Mouse (Mus musculus) thymus, postnatal 36 days (tissue): ENCODE measurements at regions not wholly inside any gene's neighbourhood (a gene's known extent, or its start where the extent isn't known, plus 50 kb on each side); places are given as distances from the start of the nearest gene placed in this dataset.

ENCODE experiments used
- DNase-seq, 2 experiments: peaks; one replicate each; pipeline ENCODE4 v3.0.0; 2022; ENCODE audit warnings: mixed read lengths in 2 of 2

DNA sequence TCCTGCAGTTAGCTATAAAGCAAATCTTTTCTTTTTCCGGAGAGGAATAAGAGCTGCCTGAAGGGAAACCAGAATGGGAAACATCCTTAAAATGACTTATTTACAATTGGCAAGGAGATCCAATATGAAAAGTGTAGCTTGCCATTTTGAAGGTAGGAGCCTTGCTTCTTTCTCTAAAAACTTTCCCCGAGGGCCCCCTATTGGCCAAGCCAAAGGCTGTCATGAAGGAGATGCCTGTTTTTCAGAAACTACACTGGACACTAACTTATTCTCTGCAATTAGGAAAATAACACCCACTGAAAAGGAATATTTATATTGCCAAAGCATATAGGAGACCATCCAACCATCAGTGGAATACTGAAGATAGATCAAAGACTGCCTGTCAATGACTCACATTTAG is 312.8 kb upstream of the Thrb start:
- DNase-seq: no peak

GRCm38 (mm10) chr14:17352324-17353037 is 307.6 kb upstream of the Thrb start:
- no peak for DNase-seq

- DNase-seq: no peak
Observed at GRCm38 (mm10) chr14:17361910-17362309, 298.2 kb upstream of the Thrb start.

- peak; percentile 7 to 13 for DNase-seq
Observed at GRCm38 (mm10) chr14:17402751-17403479, 257.1 kb upstream of the Thrb start.

- peak; percentile 30 to 44 for DNase-seq
Observed at GRCm38 (mm10) chr14:17405551-17406336, 254.3 kb upstream of the Thrb start.

GRCm38 (mm10) chr14:17406879-17407278 is 253.2 kb upstream of the Thrb start:
- DNase-seq: no peak

GRCm38 (mm10) chr14:17408343-17408742 is 251.7 kb upstream of the Thrb start:
- DNase-seq: no peak

DNA sequence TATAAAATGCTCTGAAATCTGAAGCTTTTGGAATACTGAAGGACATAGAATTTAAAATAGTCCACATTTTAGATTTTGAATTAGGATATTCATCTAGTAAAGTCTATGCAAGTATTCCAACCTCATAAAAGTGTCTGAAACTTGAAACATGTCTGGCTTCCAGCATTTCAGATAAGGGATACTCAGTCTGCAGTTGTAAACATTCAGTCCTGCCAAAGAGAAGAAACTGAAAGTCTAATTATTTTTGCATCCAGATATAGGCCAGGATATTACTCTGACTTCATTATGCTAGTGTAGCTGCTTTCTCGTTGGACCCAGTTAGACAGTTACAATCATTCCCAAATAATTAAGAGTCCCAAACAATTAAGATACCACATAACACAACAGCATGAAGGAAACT is 251.2 kb upstream of the Thrb start:
- no peak for DNase-seq

- no peak for DNase-seq
Observed at GRCm38 (mm10) chr14:17409497-17409896, 250.6 kb upstream of the Thrb start.

- DNase-seq: no peak
Observed at GRCm38 (mm10) chr14:17410752-17411151, 249.3 kb upstream of the Thrb start.

DNA sequence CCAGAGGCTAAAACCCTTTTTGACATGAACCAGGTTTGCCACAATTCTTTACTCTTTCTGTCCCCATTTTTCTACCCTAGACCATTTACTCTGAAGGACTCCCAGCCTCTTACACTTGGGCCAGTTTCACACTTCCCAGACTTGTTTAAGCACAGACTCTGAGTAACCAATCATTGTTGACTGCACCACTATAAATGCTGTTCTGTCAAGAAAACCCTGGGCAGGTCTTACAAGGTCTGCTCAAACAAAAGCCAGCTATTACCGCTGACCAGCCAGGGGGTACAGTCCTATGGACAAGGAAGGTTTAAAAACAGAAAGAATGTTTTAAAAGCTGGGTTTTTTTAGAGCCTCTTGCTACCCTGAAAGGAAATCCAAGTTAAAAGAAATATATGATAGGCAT is 248.8 kb upstream of the Thrb start:
- DNase-seq: no peak

GRCm38 (mm10) chr14:17414246-17414888 is 245.7 kb upstream of the Thrb start:
- DNase-seq: no peak

- DNase-seq: no peak
Observed at GRCm38 (mm10) chr14:17427751-17428150, 232.3 kb upstream of the Thrb start.

- no peak for DNase-seq
Observed at GRCm38 (mm10) chr14:17429157-17429556, 230.9 kb upstream of the Thrb start.

DNA sequence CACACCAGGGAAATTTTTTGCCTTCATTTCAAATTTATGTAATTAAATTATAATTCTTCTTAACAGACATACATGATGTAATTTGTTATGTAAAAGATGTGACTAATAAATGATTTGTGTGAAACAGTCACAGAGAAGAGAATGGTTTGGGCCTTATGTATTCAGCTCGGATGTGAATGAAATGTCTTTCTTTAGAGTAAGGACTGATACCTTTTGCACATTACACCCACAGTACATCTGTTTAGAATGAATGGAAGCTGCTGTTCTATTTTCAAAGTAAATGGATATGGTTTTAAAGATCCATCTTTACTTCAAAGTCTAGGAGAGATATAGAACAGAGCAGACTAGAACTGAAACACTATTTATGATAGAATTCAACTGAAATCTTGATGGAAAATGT is 226.7 kb upstream of the Thrb start:
- DNase-seq: no peak

- DNase-seq: no peak
Observed at GRCm38 (mm10) chr14:17457946-17458345, 202.1 kb upstream of the Thrb start.

GRCm38 (mm10) chr14:17478963-17479362 is 181.1 kb upstream of the Thrb start:
- no peak for DNase-seq

- DNase-seq: no peak
Observed at GRCm38 (mm10) chr14:17484866-17485265, 175.2 kb upstream of the Thrb start.

DNA sequence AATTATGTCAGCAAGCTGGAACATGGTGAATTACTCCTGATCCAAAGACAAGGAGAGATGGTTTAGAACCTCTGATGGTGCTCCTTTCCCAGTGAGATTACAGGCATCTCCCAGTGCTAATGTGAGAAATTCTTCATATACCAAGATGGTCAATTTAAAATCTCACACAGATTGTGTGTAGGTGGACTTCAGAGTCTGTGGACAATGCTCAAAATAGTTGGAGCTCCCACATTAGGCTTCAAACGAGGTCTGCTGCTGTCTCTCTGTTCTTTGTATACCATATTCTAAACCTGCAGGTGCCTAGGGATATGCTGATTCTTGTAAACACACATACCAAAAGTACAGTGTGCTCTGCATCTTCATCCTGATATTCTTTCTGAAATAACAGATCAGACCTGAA is 146.3 kb upstream of the Thrb start:
- no peak for DNase-seq

- no peak for DNase-seq
Observed at GRCm38 (mm10) chr14:17522696-17523095, 137.4 kb upstream of the Thrb start.

DNA sequence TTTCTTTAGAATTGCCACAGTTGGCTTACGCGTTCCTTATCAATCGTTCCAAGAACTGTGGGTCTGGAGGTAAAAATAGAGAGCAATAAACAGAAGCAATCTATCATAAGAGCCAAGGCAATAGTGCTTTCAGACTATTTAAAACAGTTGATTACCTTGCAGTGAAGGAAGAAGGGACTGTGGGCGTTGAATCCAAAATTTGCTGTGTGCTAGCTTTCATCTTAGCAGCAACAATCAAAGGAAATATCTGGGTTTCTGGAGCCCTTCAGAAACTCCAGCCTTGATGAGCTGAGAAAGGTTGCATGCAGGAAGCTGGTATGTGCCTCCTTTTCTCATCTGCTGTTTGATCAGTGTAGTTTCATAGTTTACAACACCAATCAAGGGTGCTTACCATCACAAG is 136.1 kb upstream of the Thrb start:
- DNase-seq: no peak

- no peak for DNase-seq
Observed at GRCm38 (mm10) chr14:17539322-17539721, 120.7 kb upstream of the Thrb start.

DNA sequence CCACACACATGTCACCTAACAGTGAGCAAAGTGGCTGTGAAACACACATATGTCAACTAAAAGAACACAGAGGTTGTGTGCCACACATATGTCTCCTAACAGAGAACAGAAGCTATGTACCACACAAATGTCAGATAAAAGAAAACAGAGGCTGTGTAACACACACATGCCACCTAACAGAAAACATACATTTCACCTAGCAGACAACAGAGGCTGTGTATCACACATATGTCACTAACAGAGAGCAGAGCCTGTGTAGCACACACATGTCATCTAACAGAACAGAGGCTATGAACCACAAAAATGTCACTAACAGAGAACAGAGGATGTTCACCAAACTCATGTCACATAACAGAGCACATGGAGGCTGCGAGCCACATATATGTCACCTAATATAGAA is 103.6 kb upstream of the Thrb start:
- DNase-seq: no peak
